Mouse (Mus musculus) neural tube, embryonic 15.5 days (tissue): Measurements from ENCODE around the gene Vmn1r87. TPM values are rescaled to one million over a fixed set of nuclear protein-coding genes. Genes with fewer than 3 reads are reported as not detected.
A peak's percentile ranks its signal among the peaks of the same experiment; 100 is the strongest.
"Not testable (repeated sequence)": the region's sequence is repeated elsewhere in the genome, so short reads cannot be mapped to it uniquely, and the experiment has no call there.

ENCODE experiments used
- ATAC-seq: fragments of 200-750 bp; cut with Nextera tagmentation; 2 replicates; pipeline ENCODE4 v1.8.0; 2017; ENCODE audit warnings: mild to moderate bottlenecking, moderate TSS enrichment, moderate library complexity; ENCODE audit not compliant: low FRiP score
- H3K27ac ChIP-seq: fragments of 300-500 bp; sonication (generic); replicated peaks from 2 replicates; pipeline ENCODE4 v1.5.1; 2015; ENCODE audit warnings: mild to moderate bottlenecking, inconsistent platforms
- H3K27me3 ChIP-seq: fragments of 300-500 bp; sonication (generic); replicated peaks from 2 replicates; pipeline ENCODE4 v1.6.1; 2015; ENCODE audit warnings: inconsistent platforms
- H3K36me3 ChIP-seq: fragments of 300-500 bp; sonication (generic); 2 replicates; pipeline ENCODE4 v1.6.1; 2015; ENCODE audit warnings: inconsistent platforms
- H3K4me1 ChIP-seq: fragments of 300-500 bp; sonication (generic); 2 replicates; pipeline ENCODE4 v1.6.1; 2015; ENCODE audit warnings: inconsistent platforms
- H3K4me2 ChIP-seq: fragments of 300-500 bp; sonication (generic); 2 replicates; pipeline ENCODE4 v1.6.1; 2015; ENCODE audit warnings: inconsistent platforms, mild to moderate bottlenecking, moderate library complexity
- H3K4me3 ChIP-seq: fragments of 300-500 bp; sonication (generic); replicated peaks from 2 replicates; pipeline ENCODE4 v1.5.1; 2015; ENCODE audit warnings: mild to moderate bottlenecking, inconsistent platforms
- H3K9ac ChIP-seq: fragments of 300-500 bp; sonication (generic); replicated peaks from 2 replicates; pipeline ENCODE4 v1.6.1; 2015; ENCODE audit warnings: mild to moderate bottlenecking, inconsistent platforms
- H3K9me3 ChIP-seq: fragments of 300-500 bp; sonication (generic); replicated peaks from 2 replicates; pipeline ENCODE4 v1.6.1; 2016; ENCODE audit warnings: inconsistent platforms
- WGBS: fragments of 180-500 bp; shearing (Covaris S2); methylation state at CpG from one replicate; pipeline ENCODE4 v1.1.7; 2015; ENCODE audit warnings: mixed read lengths; 5-methylcytosine and 5-hydroxymethylcytosine counted together
- polyA plus RNA-seq: library from polyadenylated mRNA; unstranded; fragments of >200 nt; fragmentation: Nextera tagmentation; extraction: Ambion mirVana; gene quantifications from 2 replicates; pipeline ENCODE4 v1.2.1, GENCODE M21; 2015

Gene Vmn1r87
- polyA plus RNA-seq: not detected in 2 replicates

DNA sequence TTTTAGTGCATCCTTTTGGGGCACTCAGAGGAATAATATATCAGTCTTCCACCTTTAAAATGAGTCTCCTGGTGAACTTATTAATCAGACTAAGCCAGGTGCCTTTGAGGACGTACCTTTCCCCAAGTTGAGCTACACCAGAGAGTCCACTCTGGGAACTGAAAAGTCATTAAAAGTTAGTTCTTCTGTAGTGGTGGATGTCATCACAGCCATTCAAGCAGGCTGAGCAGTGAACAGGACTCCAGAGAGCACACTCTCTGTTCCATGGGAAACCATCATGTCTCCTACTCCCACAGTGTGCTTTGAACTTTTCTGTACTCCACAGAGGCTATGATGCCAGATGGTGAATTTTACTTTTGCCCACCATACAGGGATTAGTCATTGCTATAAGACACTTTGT lies at the start of gene Vmn1r87:
Gene Vmn1r87 (minus strand): TSS at position 101 of the 400 bp plus-strand sequence.
- Histone ChIP-seq H3K9me3 (no peaks in the 10 kb centered on the region), H3K27me3 (no peaks in the 10 kb centered on the region), H3K36me3 (no peaks in the 10 kb centered on the region), H3K4me2 (no peak within 1 kb of the TSS), H3K27ac (no peak within 1 kb of the TSS), H3K4me3 (no peak within 1 kb of the TSS), H3K4me1 (no peaks in the 10 kb centered on the region), H3K9ac (no peak within 1 kb of the TSS)
- WGBS: 78% methylated on average over 1 of the region's 1 CpGs
- no peak for ATAC-seq

DNA sequence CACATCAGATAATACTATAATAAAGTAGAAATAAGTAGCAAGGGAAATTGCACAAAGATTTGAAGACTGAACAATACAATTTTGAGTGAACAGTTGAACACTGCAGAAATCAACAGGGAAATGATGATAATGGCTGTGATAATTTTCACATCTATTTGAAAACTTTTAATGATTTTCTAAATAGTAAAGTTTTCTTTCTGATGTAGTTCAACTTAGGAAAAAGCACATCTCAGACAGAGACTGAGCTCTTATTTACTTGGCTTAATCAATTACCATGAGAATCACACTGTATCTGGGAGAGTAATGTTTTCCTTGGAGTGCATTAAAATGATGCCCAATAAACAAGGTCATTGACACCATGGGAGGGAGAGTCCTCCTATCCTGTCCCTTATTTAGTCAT lies 19.3 kb upstream of the Vmn1r87 start, which contains the start of gene Vmn1r88:
Gene Vmn1r88 (plus strand): TSS at position 301 of the 400 bp plus-strand sequence.
- Histone ChIP-seq H3K9ac (no peak within 1 kb of the TSS), H3K27me3 (no peaks in the 10 kb centered on the region), H3K9me3 (no peaks in the 10 kb centered on the region), H3K27ac (no peak within 1 kb of the TSS), H3K4me1 (no peaks in the 10 kb centered on the region), H3K36me3 (no peaks in the 10 kb centered on the region), H3K4me2 (no peak within 1 kb of the TSS), H3K4me3 (no peak within 1 kb of the TSS)
- no peak for ATAC-seq

DNA sequence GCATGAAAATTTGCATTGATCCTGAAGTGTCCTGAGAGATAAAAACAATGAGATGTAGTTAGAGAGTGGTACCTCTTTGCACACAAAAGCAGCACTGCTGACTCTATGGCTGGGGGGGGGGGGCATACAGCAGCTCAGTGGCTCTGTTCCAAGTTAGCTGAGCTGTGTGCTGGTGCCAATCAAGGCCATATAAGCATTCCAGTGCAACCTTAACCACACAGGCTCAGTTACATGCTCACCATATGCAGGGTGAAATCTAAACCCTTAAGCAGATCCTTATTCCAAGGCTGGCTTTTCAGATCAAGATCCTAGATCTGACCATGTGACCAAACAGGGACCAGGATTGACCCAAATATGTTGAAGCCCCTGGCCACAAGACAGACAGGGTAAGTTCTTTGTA lies 2.6 kb downstream of the Vmn1r87 start:
- no peak overlapping the region for H3K4me2 ChIP-seq
- H3K27me3 ChIP-seq: no peaks in the 10 kb centered on the region
- no peaks in the 10 kb centered on the region for H3K4me1 ChIP-seq
- no peak overlapping the region for H3K9ac ChIP-seq
- no peak overlapping the region for H3K27ac ChIP-seq
- no peaks in the 10 kb centered on the region for H3K36me3 ChIP-seq
- no peaks in the 10 kb centered on the region for H3K9me3 ChIP-seq
- no peak for ATAC-seq
- no peak overlapping the region for H3K4me3 ChIP-seq

DNA sequence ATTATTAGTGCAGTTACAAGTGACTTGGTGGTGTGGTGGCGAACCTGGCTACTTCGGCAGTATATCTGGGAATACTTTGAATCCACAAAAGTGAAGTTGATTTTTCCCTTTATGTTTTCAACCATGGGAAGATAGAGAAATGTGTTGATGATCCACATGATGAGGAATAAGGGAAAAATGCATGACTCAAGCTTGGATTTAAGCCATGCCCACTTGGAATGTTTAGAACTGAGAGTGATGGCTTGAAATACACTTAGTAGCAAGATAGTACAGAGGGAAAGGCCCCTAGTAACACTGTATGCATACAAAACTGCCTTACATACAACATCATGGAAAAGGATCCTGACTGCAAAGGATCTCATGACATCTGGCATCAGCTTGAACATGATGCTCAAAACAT lies 8.1 kb downstream of the Vmn1r87 start:
- no peak overlapping the region for H3K27ac ChIP-seq
- ATAC-seq: no peak
- 89% methylated on average over 2 of the region's 2 CpGs for WGBS

DNA sequence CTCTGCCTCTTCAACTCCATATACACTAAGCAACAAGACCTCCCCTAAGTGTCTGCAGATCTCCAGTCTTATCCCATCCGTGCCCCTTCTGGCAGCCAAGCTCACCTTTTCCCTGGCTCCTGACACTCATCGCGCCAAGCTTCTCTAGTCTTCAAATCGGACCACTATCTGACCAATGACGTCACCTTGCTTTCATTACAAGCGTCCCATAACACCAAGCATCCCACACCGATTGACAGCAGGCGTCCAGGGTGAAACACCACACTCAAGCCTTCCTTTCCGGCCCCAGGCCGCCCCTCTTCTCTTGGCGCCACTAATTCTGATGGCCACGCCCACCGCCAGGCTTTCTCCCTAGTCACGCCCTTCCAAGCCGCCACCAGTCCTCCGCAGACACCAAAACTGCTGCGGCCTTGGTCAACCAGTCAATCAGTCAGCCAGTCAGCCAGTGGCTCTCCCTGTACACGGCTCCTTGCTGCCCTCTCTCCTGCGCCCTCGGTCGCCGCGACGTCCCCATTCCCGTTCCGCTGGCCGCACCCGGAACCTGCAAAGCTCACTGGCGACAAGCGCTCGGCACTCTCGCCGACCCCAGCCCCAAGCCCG lies 16.3 kb downstream of the Vmn1r87 start:
- 2% methylated on average over 20 of the region's 34 CpGs for WGBS
- H3K27me3 ChIP-seq, H3K9me3 ChIP-seq, H3K4me1 ChIP-seq, H3K27ac ChIP-seq, H3K36me3 ChIP-seq, H3K9ac ChIP-seq: not testable (repeated sequence)
- Histone ChIP-seq H3K4me3 (peak overlapping the region; percentile 29), H3K4me2 (peak overlapping the region; percentile 52)
- ATAC-seq: peak; percentile 97

More for the DNA sequence above, 8.1 kb downstream of the Vmn1r87 start:
- Histone ChIP-seq H3K4me3 (no peak overlapping the region), H3K27me3 (no peaks in the 10 kb centered on the region), H3K9ac (no peak overlapping the region), H3K9me3 (no peaks in the 10 kb centered on the region), H3K36me3 (no peaks in the 10 kb centered on the region), H3K4me2 (no peak overlapping the region), H3K4me1 (no peaks in the 10 kb centered on the region)

DNA sequence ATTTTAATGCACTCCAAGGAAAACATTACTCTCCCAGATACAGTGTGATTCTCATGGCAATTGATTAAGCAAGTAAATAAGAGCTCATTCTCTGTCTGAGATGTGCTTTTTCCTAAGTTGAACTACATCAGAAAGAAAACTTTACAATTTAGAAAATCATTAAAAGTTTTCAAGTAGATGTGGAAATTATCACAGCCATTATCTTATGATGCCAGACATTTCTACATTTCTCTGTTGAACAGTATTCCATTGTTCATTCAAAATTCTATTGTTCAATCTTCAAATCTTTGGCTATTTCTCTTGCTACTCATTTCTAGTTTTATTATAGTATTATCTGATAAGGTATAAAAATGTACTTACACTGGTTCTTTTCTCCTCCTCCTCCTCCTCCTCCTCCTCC lies 20.1 kb downstream of the Vmn1r87 start, which contains the start of gene Vmn1r86:
Gene Vmn1r86 (minus strand): TSS at position 101 of the 400 bp plus-strand sequence.
- H3K4me2 ChIP-seq: no peak within 1 kb of the TSS
- H3K9me3 ChIP-seq: no peaks in the 10 kb centered on the region
- no peaks in the 10 kb centered on the region for H3K4me1 ChIP-seq
- ATAC-seq: no peak
- H3K9ac ChIP-seq: no peak within 1 kb of the TSS
- H3K27ac ChIP-seq: no peak within 1 kb of the TSS
- H3K4me3 ChIP-seq: no peak within 1 kb of the TSS
- H3K36me3 ChIP-seq: no peaks in the 10 kb centered on the region
- H3K27me3 ChIP-seq: no peaks in the 10 kb centered on the region

DNA sequence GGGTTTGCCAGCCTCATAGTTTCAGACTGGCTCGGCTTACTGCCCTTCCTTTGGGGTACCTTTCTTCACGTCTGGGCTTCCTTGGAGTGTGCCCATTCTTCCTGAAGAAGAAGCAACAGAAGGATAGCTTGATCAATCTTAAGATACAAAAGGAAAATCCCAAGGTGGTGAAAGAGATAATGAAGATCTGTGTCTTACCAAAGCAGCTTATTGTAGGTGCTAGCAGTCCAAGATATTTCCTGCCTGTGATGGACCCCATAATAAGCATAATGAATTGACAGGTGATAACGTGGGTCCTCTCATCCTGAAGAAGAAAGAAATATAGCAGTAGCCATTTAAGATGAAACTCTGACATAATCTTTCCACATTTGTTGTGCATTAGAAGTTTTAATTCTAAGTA lies 44.9 kb downstream of the Vmn1r87 start, which contains the start of gene Vmn1r85:
Gene Vmn1r85 (minus strand): TSS at position 101 of the 400 bp plus-strand sequence.
- Histone ChIP-seq H3K4me2 (no peak within 1 kb of the TSS), H3K9me3 (no peaks in the 10 kb centered on the region), H3K27me3 (no peaks in the 10 kb centered on the region), H3K9ac (no peak within 1 kb of the TSS), H3K4me3 (no peak within 1 kb of the TSS), H3K4me1 (no peaks in the 10 kb centered on the region), H3K27ac (no peak within 1 kb of the TSS), H3K36me3 (no peaks in the 10 kb centered on the region)
- ATAC-seq: no peak
- WGBS: 64% methylated on average over 3 of the region's 3 CpGs

Other genes starting within 250 kb of the Vmn1r87 start
- gene Zscan22, start 242.3 kb downstream of the Vmn1r87 start, polyA plus RNA-seq: 9.8 and 13.6 TPM in 2 replicates
- gene Rps5, start 217.9 kb downstream of the Vmn1r87 start, polyA plus RNA-seq: 564 and 667 TPM in 2 replicates
- 0.96 and 1.1 TPM in 2 replicates for gene Rnf225, start 212.7 kb downstream of the Vmn1r87 start, polyA plus RNA-seq
- 13.1 and 13.3 TPM in 2 replicates for gene Zfp324, start 174.3 kb downstream of the Vmn1r87 start, polyA plus RNA-seq
- gene Zfp446, start 162.3 kb downstream of the Vmn1r87 start, polyA plus RNA-seq: 9.1 and 10.3 TPM in 2 replicates
- 0.49 and 0.68 TPM in 2 replicates for gene Slc27a5, start 142.0 kb downstream of the Vmn1r87 start, polyA plus RNA-seq
- 202 and 224 TPM in 2 replicates for gene Trim28, start 141.0 kb downstream of the Vmn1r87 start, polyA plus RNA-seq
- 37.6 and 38.7 TPM in 2 replicates for gene Zbtb45, start 130.1 kb downstream of the Vmn1r87 start, polyA plus RNA-seq
- gene Chmp2a, start 105.3 kb downstream of the Vmn1r87 start, polyA plus RNA-seq: 165 and 170 TPM in 2 replicates
- gene Ube2m, start 101.9 kb downstream of the Vmn1r87 start, polyA plus RNA-seq: 129 and 149 TPM in 2 replicates
- 7.7 and 8.8 TPM in 2 replicates for gene Mzf1, start 85.4 kb downstream of the Vmn1r87 start, polyA plus RNA-seq
- 0.12 and 0.20 TPM in 2 replicates for gene Vmn1r85, start 45.0 kb downstream of the Vmn1r87 start, polyA plus RNA-seq
- gene Vmn1r86, start 20.2 kb downstream of the Vmn1r87 start, polyA plus RNA-seq: not detected in 2 replicates
- gene Vmn1r88, start 19.4 kb upstream of the Vmn1r87 start, polyA plus RNA-seq: not detected in 2 replicates
- gene Vmn1r89, start 72.9 kb upstream of the Vmn1r87 start, polyA plus RNA-seq: not detected in 2 replicates
- 29.5 and 48.4 TPM in 2 replicates for gene Lig1, start 137.1 kb upstream of the Vmn1r87 start, polyA plus RNA-seq
- gene Zswim9, start 138.6 kb upstream of the Vmn1r87 start, polyA plus RNA-seq: 9.4 and 9.6 TPM in 2 replicates
- gene Pla2g4c, start 184.5 kb upstream of the Vmn1r87 start, polyA plus RNA-seq: 0.69 and 0.72 TPM in 2 replicates